Mouse (Mus musculus): ENCODE measurements around the gene Tob2. TPM values are rescaled to one million over a fixed set of nuclear protein-coding genes. Genes with fewer than 3 reads are reported as not detected.

The Tob2 gene
- total and polyA plus RNA-seq, 3 experiments: 49.7 to 114 (median 101) TPM

- DNase-seq: no peak
- WGBS: 75% methylated on average over 5 of the region's 5 CpGs
- Histone ChIP-seq H3K4me1 (ENCODE audit: control insufficient read depth, insufficient read depth, low read length) (peaks cover 12% of the 10 kb centered on the region), H3K4me3 (no peak overlapping the region), H3K27me3 (ENCODE audit: control insufficient read depth, insufficient read depth, low read length) (no peaks in the 10 kb centered on the region), H3K27ac (no peak overlapping the region), H3K9ac (ENCODE audit: low read depth, low read length) (no peak overlapping the region), H3K36me3 (ENCODE audit: control insufficient read depth, insufficient read depth, low read length) (peaks cover 23% of the 10 kb centered on the region), H3K79me2 (replicated peaks; ENCODE audit: control insufficient read depth, insufficient read depth, low read length) (peaks cover 11% of the 10 kb centered on the region)
- intact Hi-C loops (cut with DNase I): loop anchor here (1.0 to 2.0 kb wide), 2 partner anchors 17 kb away; no protein-coding TSS in a partner anchor
- TF ChIP-seq POLR2A (IDR thresholded peaks at IDR 0.05; ENCODE audit: insufficient read depth, low read depth, low read length) (no peak), CTCF (IDR thresholded peaks at IDR 0.05) (no peak), EP300 (IDR thresholded peaks at IDR 0.05; ENCODE audit: insufficient read depth, low read depth, low read length) (no peak)
These were observed 44.5 kb downstream of the Tob2 start for GRCm38 (mm10) chr15:81813986-81814705.

- H3K9ac ChIP-seq (ENCODE audit: low read depth, low read length): peak overlapping the region; percentile 89
- H3K27ac ChIP-seq: peak overlapping the region; percentile 0; the same call in 1 of the 2 replicates
- peaks cover 15% of the 10 kb centered on the region for H3K4me1 ChIP-seq (ENCODE audit: control insufficient read depth, insufficient read depth, low read length)
- no peak for TF ChIP-seq CTCF (IDR thresholded peaks at IDR 0.05)
- no peak for TF ChIP-seq POLR2A (IDR thresholded peaks at IDR 0.05; ENCODE audit: insufficient read depth, low read depth, low read length)
- no peak for TF ChIP-seq EP300 (IDR thresholded peaks at IDR 0.05; ENCODE audit: insufficient read depth, low read depth, low read length)
- no peak overlapping the region; the same call in 1 of the 2 replicates for H3K4me3 ChIP-seq
- no peak for DNase-seq
- intact Hi-C loops (cut with DNase I): loop anchor here (1.0 to 2.0 kb wide), 2 partner anchors 16 to 18 kb away; no protein-coding TSS in a partner anchor
- 55% methylated on average over 7 of the region's 7 CpGs for WGBS
- no peaks in the 10 kb centered on the region for H3K27me3 ChIP-seq (ENCODE audit: control insufficient read depth, insufficient read depth, low read length)
- peaks cover 19% of the 10 kb centered on the region for H3K36me3 ChIP-seq (ENCODE audit: control insufficient read depth, insufficient read depth, low read length)
- peaks cover 10% of the 10 kb centered on the region for H3K79me2 ChIP-seq (replicated peaks; ENCODE audit: control insufficient read depth, insufficient read depth, low read length)
These were observed 45.6 kb downstream of the Tob2 start for GRCm38 (mm10) chr15:81812696-81813631.

DNA sequence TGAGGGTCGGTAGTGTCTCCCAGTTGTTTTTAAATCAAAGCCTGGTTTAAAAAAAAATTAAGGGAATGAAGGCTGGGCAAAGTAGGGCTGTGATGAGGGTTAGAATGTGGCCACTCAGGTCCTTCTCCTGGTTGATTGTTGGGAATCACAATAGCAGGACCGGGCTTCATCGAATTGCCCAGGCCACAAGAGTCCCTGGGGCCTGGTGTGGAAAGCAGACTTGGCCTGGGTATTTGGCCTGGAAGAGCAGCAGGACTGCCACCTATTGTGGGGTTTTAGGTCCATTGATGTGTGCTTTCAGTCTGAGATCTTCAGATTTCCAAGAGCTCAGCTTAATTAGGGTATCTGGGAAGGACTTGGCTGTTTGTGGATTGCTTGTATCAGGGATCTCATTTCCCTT lies 46.3 kb downstream of the Tob2 start:
- peak in 1 of 2 experiments; percentile 30 for DNase-seq
- Histone ChIP-seq H3K4me3 (peak overlapping the region; percentile 78; the same call in 1 of the 2 replicates), H3K4me1 (ENCODE audit: control insufficient read depth, insufficient read depth, low read length) (peaks cover 18% of the 10 kb centered on the region), H3K9ac (ENCODE audit: low read depth, low read length) (peak overlapping the region; percentile 89), H3K27ac (peak overlapping the region; percentile 98), H3K36me3 (ENCODE audit: control insufficient read depth, insufficient read depth, low read length) (peaks cover 19% of the 10 kb centered on the region), H3K27me3 (ENCODE audit: control insufficient read depth, insufficient read depth, low read length) (no peaks in the 10 kb centered on the region), H3K79me2 (replicated peaks; ENCODE audit: control insufficient read depth, insufficient read depth, low read length) (peaks cover 10% of the 10 kb centered on the region)
- no peak for TF ChIP-seq EP300 (IDR thresholded peaks at IDR 0.05; ENCODE audit: insufficient read depth, low read depth, low read length)
- peak; percentile 21; the same call in 1 of the 2 replicates for TF ChIP-seq CTCF (IDR thresholded peaks at IDR 0.05)
- no peak for TF ChIP-seq POLR2A (IDR thresholded peaks at IDR 0.05; ENCODE audit: insufficient read depth, low read depth, low read length)
- WGBS: 7% methylated on average over 3 of the region's 3 CpGs
- intact Hi-C loops (cut with DNase I): loop anchor here (2.0 kb wide), 1 partner anchor 15 kb away; no protein-coding TSS in a partner anchor

DNA sequence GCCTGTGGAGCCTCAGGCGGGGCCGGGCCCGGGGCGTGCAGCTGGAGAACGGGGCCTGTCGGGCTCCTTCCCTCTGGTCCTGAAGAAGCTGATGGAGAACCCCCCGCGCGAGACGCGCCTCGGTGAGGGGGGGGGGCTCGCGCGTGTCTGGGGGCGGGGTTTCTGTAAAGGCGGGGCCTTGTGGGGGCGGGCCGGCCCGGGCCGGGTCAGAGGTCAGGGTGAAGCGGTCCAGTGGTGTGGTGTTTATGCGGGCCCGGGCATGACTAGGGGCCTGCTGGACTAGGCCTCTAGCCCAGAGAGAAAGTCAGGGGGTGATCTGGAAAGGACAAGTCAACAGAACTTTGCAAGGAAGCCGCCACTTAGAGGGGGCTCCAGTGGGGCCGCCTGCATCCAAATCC lies 47.0 kb downstream of the Tob2 start:
- Histone ChIP-seq H3K36me3 (ENCODE audit: control insufficient read depth, insufficient read depth, low read length) (peaks cover 21% of the 10 kb centered on the region), H3K79me2 (replicated peaks; ENCODE audit: control insufficient read depth, insufficient read depth, low read length) (peaks cover 10% of the 10 kb centered on the region), H3K27me3 (ENCODE audit: control insufficient read depth, insufficient read depth, low read length) (no peaks in the 10 kb centered on the region), H3K9ac (ENCODE audit: low read depth, low read length) (peak overlapping the region; percentile 89), H3K27ac (peak overlapping the region; percentile 98), H3K4me3 (peak overlapping the region; percentile 78), H3K4me1 (ENCODE audit: control insufficient read depth, insufficient read depth, low read length) (peaks cover 20% of the 10 kb centered on the region)
- under 1% methylated on average over 26 of the region's 26 CpGs for WGBS
- intact Hi-C loops (cut with DNase I): no loop called here
- no peak for DNase-seq
- TF ChIP-seq POLR2A (IDR thresholded peaks at IDR 0.05; ENCODE audit: insufficient read depth, low read depth, low read length): no peak; the same call in 1 of the 2 replicates
- no peak for TF ChIP-seq EP300 (IDR thresholded peaks at IDR 0.05; ENCODE audit: insufficient read depth, low read depth, low read length)
- no peak for TF ChIP-seq CTCF (IDR thresholded peaks at IDR 0.05)

DNA sequence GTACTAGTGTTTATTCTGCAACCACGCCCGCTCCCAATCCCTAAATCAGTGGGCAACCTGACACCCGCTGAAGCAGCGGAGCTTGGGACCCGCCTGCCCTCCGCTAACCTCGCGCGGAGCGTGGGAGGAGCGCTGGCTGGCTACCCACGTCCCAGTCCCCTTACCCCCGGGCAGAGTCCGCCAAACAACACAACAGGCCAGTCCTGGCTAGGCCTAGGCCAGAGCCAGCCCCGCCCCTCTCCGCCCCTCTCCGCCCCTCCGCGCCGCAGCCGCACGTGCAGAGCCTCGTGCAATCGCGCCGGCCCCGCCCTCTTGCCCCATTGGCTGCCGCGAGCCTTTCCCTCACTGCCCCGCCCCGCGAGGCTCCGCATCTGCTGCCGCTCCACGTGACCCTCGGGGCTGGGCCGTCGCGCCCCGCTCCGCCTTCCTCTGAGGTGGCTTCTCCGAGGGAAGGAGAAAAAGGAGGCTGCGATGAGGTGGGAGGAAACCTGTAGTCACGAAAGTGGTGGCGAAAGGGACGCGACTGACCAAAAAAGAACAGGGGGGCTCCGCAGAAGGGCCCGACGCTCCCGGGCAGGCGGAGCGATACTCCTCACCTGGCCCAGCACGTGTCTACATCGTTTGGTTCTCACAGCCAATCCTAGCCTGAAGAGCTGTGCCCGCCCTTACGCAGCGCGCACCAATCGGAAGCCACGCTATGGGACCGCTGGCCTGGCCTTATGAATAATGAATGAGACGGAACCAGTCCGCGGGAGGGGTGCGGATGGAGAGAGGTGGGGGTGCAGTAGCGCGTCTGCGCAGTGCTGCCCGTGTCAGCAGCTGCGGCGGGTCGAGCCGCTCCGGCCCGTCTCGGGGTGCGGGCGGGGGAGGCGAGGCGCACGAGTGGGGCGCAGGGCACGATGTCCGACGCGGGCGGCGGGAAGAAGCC lies 47.7 kb downstream of the Tob2 start:
- Histone ChIP-seq H3K9ac (ENCODE audit: low read depth, low read length) (peak overlapping the region; percentile 89), H3K36me3 (ENCODE audit: control insufficient read depth, insufficient read depth, low read length) (peaks cover 19% of the 10 kb centered on the region), H3K27me3 (ENCODE audit: control insufficient read depth, insufficient read depth, low read length) (no peaks in the 10 kb centered on the region), H3K4me1 (ENCODE audit: control insufficient read depth, insufficient read depth, low read length) (peaks cover 22% of the 10 kb centered on the region), H3K79me2 (replicated peaks; ENCODE audit: control insufficient read depth, insufficient read depth, low read length) (peaks cover 10% of the 10 kb centered on the region), H3K4me3 (peak overlapping the region; percentile 78), H3K27ac (peak overlapping the region; percentile 98)
- under 1% methylated on average over 89 of the region's 89 CpGs for WGBS
- intact Hi-C loops (cut with DNase I): no loop called here
- DNase-seq: peak; percentile 98 to 99
- TF ChIP-seq CTCF (IDR thresholded peaks at IDR 0.05) (no peak), EP300 (IDR thresholded peaks at IDR 0.05; ENCODE audit: insufficient read depth, low read depth, low read length) (peak; percentile 88), POLR2A (IDR thresholded peaks at IDR 0.05; ENCODE audit: insufficient read depth, low read depth, low read length) (peak; percentile 81)
